Mouse (Mus musculus) kidney, adult 8-10 months (tissue): ENCODE data around the gene Syt13.
A peak's percentile ranks its signal among the peaks of the same experiment; 100 is the strongest.

ENCODE experiments used
- DNase-seq, 2 experiments: peaks; one replicate each; pipeline ENCODE4 v3.0.0; 2022

Gene Syt13

DNA sequence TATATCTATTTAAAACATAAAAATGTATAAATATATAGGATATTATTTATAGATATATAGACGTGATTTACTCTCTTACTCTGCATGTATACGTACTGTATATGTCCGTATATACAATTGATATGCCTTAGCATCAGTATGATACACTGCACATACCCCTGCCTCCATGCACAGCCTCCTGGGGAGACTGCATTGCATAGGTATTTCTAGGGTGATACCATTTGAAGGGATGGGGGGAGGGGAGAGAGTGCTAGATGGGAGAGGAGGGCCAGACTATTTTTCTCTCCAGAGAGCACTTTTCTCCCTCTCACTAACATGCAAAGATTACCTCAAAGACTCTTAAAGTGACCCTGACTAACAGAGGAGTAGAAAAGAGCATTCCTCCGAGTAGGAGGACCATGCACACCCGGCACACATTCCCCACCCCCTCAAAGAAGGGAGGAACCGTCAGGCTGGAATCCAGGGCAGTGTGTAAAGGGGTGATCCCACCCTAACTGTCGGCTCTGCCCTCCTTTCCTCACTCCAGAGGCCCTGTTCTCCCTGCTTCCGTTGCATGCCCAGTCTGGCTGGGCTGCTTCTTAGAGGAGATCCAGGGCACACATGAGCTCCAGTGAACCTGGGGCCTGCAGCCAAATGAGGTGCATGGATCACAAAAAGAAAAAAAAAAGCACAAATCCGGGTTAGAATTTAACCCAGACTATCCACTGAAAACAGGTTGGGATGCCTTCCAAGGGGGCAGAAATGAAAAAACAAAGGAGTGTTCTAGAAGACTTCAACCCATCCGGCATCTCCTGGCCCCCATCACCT lies 52.3 kb downstream of the Syt13 start:
- peak; percentile 55 to 61 for DNase-seq

- DNase-seq, result no peak
Measured at GRCm38 (mm10) chr2:92967839-92968166, 52.9 kb downstream of the Syt13 start.

GRCm38 (mm10) chr2:92971069-92971468 lies 56.2 kb downstream of the Syt13 start:
- no peak for DNase-seq

DNA sequence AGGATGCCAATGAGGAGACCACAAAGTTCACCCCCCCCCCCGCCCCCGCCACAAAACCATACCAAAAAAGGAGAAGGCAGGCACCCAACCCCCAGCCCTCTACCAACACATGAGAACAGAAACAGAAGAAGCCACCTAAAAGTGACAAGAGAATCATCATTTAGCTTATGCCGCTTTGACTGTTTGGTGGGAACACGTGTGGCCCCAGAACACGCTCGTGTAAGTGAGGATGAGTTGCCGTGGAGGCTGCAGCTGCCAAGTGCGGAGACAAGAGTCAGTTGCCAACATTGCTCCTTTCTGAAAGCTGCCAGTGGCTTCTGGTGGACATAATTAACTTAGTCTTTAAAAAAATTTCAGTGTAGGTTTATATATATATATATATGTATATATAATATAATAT lies 56.6 kb downstream of the Syt13 start:
- no peak for DNase-seq

- DNase-seq, result no peak
Measured at GRCm38 (mm10) chr2:92972071-92972470, 57.2 kb downstream of the Syt13 start.

DNA sequence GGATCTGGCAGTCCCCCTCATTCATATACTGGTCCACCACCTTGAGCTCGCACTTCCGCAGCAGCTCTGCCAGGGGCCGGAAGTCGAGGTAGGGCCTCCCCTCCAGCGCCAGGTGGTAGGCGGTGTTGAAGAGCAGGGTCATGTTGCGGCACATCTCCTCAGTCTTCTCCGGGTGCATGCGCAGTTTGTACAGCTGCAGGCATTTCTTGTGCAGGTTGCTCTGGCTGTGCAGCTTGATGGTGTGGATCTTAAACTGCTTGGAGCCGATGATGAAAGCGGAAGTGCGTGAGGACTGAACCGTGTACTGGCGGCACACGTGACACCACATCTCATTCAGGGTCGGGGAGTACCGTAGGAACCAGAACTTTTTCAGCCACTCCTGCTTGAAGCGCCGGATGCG lies 58.7 kb downstream of the Syt13 start:
- no peak for DNase-seq

DNA sequence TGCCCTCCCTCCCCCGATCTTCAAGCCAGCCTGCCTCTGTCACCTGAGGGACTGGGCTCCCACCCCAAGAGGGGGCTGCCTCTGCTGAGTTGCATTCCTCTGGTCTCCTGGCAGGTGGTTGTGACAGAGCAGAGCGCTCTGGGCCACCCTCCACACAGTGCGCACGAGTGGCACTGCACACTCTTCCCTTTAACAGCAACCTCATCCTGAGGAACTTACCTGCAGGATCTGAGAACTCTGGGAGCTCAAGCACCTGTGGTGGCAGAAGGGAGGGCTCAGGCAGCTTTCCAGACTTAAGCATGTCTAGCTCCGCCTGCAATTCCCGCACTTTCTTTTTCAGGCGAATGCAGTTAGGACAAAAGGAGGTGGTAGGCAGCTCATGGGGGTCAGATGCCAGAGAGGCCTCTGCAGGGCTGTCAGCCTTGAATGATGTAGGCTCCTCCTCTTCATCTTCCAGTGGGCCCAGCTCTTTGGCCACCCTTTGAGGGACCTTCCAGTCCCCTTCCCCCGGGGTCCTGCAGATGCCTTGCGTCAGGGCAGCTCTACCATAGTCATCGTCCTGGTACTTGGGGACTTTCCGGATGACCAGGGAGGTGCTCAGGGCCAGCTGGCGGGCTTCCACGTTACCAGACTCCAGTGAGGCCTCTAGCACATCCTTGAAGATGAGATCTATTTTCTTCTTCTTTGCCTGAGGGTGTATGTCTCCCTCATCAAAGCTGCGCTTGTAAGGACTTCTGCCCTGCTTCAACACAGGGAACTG lies 60.3 kb downstream of the Syt13 start:
- DNase-seq, result no peak

- DNase-seq, result no peak
Measured at GRCm38 (mm10) chr2:92980165-92980564, 65.3 kb downstream of the Syt13 start.

DNA sequence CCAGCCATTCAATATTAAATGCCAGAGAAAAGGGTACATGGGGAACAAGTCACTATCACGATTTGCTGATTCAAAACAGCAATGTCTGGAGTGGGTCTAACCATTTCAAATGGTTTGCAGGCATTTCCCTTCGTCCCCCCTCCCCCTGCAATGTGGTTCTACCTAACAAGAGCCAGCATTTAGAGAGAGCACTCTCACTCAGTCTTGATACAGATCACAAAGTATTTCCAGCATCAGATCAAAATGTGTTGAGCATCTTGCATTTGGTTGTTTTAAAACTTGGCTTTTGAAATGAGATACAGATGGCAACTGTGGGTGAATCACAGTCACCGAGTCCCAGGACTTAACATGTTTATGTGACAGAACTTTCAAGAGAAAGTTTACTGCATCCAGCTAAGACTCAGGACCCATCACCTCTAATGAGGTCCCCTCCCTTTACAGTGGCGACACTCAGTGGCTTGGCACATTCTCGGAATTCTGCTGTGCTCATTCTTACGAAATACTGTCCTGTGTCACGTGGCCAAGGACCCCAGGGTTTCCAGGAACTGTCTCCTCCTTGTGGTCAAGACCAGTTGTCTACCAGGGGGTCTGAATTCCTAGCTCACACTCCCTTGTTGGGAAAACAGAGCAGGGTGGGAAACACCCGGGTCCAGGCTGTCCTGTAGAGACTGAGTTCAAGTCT lies 67.8 kb downstream of the Syt13 start:
- DNase-seq, result no peak

- DNase-seq, result no peak
Measured at GRCm38 (mm10) chr2:92983273-92983620, 68.3 kb downstream of the Syt13 start.

- no peak for DNase-seq
Measured at GRCm38 (mm10) chr2:92984321-92985108, 69.6 kb downstream of the Syt13 start.

- DNase-seq, result no peak
Measured at GRCm38 (mm10) chr2:92985171-92985570, 70.3 kb downstream of the Syt13 start.

GRCm38 (mm10) chr2:92985600-92985999 lies 70.7 kb downstream of the Syt13 start:
- DNase-seq, result no peak

- peak in 1 of 2 experiments; percentile 9 for DNase-seq
Measured at GRCm38 (mm10) chr2:92987108-92987618, 72.3 kb downstream of the Syt13 start.

- peak; percentile 46 to 70 for DNase-seq
Measured at GRCm38 (mm10) chr2:92987901-92988631, 73.2 kb downstream of the Syt13 start.

GRCm38 (mm10) chr2:92989593-92989992 lies 74.7 kb downstream of the Syt13 start:
- DNase-seq, result no peak

GRCm38 (mm10) chr2:92991976-92992375 lies 77.1 kb downstream of the Syt13 start:
- no peak for DNase-seq

DNA sequence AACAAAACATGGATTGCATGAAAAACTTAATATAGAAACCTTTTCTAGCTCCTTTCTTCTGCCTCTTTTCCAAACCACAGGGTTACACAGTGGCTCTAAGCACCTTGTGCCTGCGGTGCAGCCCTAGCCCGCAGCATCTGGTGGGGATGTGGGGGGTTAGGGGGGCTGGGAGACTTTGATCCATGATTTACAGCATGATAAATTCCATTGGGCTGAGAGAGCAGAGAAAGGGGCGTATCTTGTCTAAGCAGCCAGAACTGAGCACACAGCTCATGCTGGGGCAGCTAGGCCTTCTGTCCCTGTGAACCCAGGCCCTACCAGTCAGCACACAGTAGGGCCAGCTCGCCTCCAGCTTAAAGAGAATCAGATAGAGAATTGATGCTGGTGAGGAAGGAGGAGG lies 90.1 kb downstream of the Syt13 start:
- DNase-seq, result no peak
